Mouse (Mus musculus): Measurements from ENCODE around the gene Necap2. TPM values are rescaled to one million over a fixed set of nuclear protein-coding genes. Genes with fewer than 3 reads are reported as not detected.

Gene Necap2
- polyA plus RNA-seq, 1 experiment, result 58.5 TPM

DNA sequence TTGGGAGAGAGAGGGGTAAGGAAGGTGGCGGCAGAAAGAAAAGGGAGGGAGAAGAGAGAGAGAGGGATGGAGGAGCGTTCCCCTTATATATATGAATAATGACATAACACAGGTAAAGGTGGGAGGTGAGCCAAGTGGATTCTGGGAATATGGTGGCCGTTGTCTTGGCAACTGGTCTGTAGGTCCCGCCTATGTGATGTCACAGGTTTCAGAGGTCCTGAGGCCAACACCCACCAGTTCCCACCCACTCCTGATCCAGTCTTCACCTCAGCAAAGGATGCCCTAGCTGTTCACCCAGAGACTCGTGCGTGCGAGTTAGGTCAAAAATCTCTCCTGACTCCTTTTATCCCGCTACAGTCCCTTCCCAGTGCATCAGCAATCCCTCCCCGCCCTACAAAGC, 23.1 kb upstream of the Necap2 start:
- DNase-seq (ENCODE audit: low read depth), result no peak
- TF ChIP-seq POLR2A (IDR thresholded peaks at IDR 0.05; ENCODE audit: borderline replicate concordance, extremely low read depth, insufficient read depth, insufficient read length, poor library complexity, severe bottlenecking) (no peak), CTCF (IDR thresholded peaks at IDR 0.05; ENCODE audit: borderline replicate concordance, extremely low read depth, insufficient read depth, insufficient read length) (no peak)

DNA sequence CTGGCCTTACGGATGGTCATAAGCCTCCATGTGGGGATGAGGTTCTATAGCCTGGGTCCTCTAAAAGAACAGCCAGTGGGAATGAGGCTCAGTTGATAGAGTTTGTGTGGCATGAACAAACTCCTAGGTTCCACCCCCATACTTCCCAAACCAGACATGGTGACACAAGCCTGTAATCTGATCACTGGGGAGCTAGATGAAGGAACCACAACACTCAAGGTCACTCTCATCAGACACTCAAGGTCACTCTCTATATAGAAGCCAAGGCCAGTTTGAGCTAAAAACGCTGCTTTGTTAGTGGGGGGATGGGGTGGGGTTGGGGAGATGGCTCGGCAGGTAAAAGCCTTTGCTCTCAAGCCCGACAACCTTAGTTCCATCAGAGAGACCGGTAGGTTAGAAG, 21.8 kb upstream of the Necap2 start:
- TF ChIP-seq POLR2A (IDR thresholded peaks at IDR 0.05; ENCODE audit: borderline replicate concordance, extremely low read depth, insufficient read depth, insufficient read length, poor library complexity, severe bottlenecking), result no peak
- no peak for TF ChIP-seq CTCF (IDR thresholded peaks at IDR 0.05; ENCODE audit: borderline replicate concordance, extremely low read depth, insufficient read depth, insufficient read length)
- no peak for DNase-seq (ENCODE audit: low read depth)

DNA sequence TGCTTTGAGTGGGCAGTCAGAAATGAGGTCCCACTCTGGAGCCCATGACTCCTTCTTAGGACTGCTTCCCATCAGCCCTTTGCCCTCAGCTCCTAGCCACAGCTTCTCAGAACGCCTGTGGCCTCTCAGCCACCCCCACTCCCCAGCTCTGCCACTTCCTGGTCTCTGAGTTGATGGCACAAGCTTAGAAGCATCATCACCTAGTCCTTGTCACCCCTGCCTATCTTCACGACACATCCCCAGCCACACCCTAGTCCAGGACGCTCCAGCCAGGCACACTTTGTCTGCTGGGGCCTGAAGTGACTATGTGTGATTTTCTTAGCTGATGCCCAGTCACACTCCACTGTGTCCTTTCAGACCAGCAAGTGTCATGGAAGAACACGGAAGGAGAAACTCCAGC, 20.8 kb upstream of the Necap2 start:
- DNase-seq (ENCODE audit: low read depth), result no peak
- TF ChIP-seq CTCF (IDR thresholded peaks at IDR 0.05; ENCODE audit: borderline replicate concordance, extremely low read depth, insufficient read depth, insufficient read length), result no peak
- no peak for TF ChIP-seq POLR2A (IDR thresholded peaks at IDR 0.05; ENCODE audit: borderline replicate concordance, extremely low read depth, insufficient read depth, insufficient read length, poor library complexity, severe bottlenecking)

DNA sequence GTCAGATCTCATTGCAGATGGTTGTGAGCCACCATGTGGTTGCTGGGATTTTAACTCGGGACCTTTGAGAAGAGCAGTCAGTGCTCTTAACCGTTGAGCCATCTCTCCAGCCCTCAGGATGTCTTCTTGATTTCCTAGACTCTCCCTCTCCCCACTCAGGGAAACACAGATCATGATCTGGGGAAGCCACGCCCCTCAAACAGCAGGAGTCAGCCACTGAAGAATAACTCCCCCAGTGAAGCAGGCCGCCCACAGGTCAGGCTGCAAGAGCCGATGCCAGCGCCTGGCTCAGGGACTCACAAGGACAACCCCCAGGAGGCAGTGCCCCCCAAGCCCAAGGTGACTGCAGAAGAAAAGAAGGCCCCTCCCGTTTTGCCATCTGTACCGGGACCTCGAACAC, 18.6 kb upstream of the Necap2 start:
- TF ChIP-seq CTCF (IDR thresholded peaks at IDR 0.05; ENCODE audit: borderline replicate concordance, extremely low read depth, insufficient read depth, insufficient read length) (no peak), POLR2A (IDR thresholded peaks at IDR 0.05; ENCODE audit: borderline replicate concordance, extremely low read depth, insufficient read depth, insufficient read length, poor library complexity, severe bottlenecking) (no peak)
- DNase-seq (ENCODE audit: low read depth), result no peak

DNA sequence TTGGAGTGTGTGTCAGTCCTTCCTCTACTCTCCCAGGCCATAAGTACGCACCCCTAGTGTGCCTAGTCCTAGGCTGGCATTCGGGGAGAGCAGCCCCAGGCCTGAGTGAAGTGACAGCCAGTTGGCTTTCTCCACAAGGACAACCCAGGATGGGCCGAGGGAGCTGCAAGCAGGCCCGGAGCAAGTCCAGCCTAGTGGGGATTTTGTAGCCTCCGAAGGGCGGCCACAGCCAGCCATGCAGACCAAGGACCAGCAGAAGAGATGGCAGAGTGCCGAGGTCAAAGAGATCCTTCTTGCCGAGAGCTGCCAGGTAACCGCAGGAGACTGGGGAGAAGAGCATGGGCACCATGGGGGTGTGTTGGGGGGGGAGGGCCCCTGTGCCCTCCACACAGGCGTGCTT, 16.9 kb upstream of the Necap2 start:
- TF ChIP-seq POLR2A (IDR thresholded peaks at IDR 0.05; ENCODE audit: borderline replicate concordance, extremely low read depth, insufficient read depth, insufficient read length, poor library complexity, severe bottlenecking), result no peak
- TF ChIP-seq CTCF (IDR thresholded peaks at IDR 0.05; ENCODE audit: borderline replicate concordance, extremely low read depth, insufficient read depth, insufficient read length), result no peak
- DNase-seq (ENCODE audit: low read depth), result no peak

DNA sequence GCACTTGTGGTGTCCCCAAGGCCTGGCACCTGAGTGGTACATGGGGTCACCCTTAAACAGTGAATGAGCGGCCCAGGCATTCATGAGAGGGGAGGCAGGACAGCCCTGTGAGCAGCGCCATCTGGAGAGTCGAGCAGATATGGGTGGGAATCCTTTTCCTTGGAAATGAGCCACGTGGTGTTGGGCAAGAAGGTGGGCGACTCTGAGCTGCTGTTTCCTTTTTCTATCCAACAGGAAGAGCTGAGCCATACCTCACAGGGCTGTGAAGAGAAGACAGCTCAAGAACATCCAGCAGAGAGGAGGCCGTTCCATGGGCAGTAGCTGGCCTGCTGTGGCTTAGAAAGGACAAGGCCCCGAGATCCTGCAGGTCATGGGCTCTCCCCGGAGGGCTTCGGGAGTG, 10.6 kb upstream of the Necap2 start:
- TF ChIP-seq POLR2A (IDR thresholded peaks at IDR 0.05; ENCODE audit: borderline replicate concordance, extremely low read depth, insufficient read depth, insufficient read length, poor library complexity, severe bottlenecking) (no peak), CTCF (IDR thresholded peaks at IDR 0.05; ENCODE audit: borderline replicate concordance, extremely low read depth, insufficient read depth, insufficient read length) (no peak)
- DNase-seq (ENCODE audit: low read depth), result no peak

DNA sequence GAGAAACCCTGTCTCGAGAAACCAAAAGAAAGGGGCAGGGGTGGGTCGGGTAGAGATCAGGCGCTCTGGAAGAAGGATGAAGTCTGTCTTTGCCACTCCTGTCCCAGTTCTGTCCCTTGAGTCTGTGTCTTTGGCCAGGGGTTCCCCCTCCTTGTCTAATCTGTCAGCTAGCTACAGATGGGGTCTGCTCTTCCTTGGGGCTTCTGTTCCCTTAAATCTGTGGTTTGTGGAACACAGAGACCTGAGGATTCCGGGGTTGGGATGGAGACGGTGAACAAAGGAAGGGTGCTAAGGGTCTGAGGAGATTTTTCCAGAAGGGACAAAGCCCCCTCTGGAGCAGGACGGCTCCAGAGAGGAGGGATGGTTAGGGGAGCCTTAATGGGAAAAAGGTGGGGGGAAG, 9.9 kb upstream of the Necap2 start, which contains the start of gene Spata21:
Gene Spata21 (plus strand): TSS at position 301 of the 400 bp plus-strand sequence.
- no peak for TF ChIP-seq CTCF (IDR thresholded peaks at IDR 0.05; ENCODE audit: borderline replicate concordance, extremely low read depth, insufficient read depth, insufficient read length)
- TF ChIP-seq POLR2A (IDR thresholded peaks at IDR 0.05; ENCODE audit: borderline replicate concordance, extremely low read depth, insufficient read depth, insufficient read length, poor library complexity, severe bottlenecking), result no peak
- DNase-seq (ENCODE audit: low read depth), result no peak

DNA sequence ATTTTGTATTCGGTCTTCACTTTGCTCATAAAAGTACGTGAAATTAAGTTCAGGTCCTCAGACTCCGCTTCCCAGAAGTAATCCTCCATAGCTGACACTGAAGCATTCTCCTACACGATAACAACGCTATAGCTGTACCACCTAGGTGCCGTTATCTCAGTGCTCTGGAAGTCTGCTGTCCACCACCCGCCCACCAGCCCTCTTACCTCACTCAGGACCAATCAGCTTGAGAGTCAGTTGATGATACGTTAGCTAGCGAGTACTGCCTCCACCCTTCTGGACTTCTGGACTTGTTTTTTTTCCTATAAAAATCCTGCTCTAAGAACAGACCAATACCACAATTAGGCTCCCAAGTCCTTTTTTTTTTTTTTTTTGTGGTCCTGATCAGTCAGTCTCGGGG, 8.7 kb upstream of the Necap2 start:
- TF ChIP-seq CTCF (IDR thresholded peaks at IDR 0.05; ENCODE audit: borderline replicate concordance, extremely low read depth, insufficient read depth, insufficient read length) (no peak), POLR2A (IDR thresholded peaks at IDR 0.05; ENCODE audit: borderline replicate concordance, extremely low read depth, insufficient read depth, insufficient read length, poor library complexity, severe bottlenecking) (no peak)
- DNase-seq (ENCODE audit: low read depth), result no peak

DNA sequence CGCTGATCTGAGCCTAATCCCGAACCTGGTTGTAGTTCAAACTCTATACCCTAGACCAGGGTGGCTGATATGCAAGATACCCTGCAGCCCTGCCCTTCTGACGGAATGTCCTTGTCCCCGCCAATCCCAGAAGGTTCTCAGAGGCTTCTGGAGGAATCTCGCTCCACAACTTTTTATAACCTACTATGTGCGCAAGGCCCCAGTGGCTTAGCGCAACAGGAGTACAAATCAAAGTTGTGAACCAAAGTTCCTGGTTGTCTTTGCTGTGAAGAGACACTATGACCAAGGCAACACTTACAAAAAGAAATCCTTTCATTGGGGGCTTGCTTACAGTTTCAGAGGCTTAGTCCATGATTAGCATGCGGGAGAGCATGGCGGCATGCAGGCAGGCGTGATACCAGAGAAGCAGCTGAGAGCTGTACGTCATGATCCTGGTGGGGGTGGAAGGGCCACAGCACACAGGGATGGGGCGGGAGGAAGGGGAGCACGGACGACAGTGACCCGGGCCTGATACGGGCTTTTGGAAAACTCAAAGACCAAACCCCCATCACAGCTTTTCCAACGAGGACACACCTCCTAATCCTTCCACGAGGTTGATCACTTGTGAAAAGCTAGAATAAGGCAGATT, 467 bp upstream of the Necap2 start:
- no peak for DNase-seq (ENCODE audit: low read depth)
- TF ChIP-seq CTCF (IDR thresholded peaks at IDR 0.05; ENCODE audit: borderline replicate concordance, extremely low read depth, insufficient read depth, insufficient read length) (no peak), POLR2A (IDR thresholded peaks at IDR 0.05; ENCODE audit: borderline replicate concordance, extremely low read depth, insufficient read depth, insufficient read length, poor library complexity, severe bottlenecking) (no peak)

DNA sequence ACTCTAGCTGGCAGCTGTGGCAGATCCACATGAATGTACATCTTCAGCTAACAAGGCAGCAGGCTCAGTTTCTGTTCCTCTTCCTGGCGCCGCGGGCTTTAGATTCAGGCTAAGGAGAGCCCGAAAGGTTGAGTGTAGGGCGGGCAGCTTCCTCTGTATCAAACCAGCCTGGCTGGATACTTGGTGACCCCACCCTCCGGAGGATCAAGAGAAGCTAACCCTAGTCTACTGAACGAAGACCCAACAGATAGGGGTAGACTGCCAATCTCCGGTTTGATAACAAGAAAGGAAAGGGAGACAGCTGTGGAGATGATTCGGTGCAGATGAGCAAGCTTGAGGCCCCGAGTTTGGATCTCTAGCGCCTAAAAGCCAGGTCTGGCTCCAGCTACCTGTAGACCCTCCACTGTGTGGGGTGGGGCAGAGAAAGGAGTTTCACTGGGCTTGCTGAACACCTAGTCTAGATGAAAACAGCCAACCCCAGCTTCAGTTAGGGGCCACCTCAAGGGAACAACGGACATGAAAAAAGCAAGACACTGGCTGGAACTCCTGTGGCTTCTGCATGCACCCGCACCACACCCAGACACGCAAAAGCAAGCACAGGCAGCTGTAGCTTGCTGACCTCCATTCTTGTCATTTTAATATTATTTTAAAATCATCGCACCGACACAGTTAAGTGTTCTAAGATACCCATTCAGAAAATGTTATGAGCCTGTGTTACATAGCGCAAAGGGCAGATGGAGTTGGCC, 1.2 kb downstream of the Necap2 start:
- TF ChIP-seq POLR2A (IDR thresholded peaks at IDR 0.05; ENCODE audit: borderline replicate concordance, extremely low read depth, insufficient read depth, insufficient read length, poor library complexity, severe bottlenecking), result no peak
- TF ChIP-seq CTCF (IDR thresholded peaks at IDR 0.05; ENCODE audit: borderline replicate concordance, extremely low read depth, insufficient read depth, insufficient read length), result no peak

DNA sequence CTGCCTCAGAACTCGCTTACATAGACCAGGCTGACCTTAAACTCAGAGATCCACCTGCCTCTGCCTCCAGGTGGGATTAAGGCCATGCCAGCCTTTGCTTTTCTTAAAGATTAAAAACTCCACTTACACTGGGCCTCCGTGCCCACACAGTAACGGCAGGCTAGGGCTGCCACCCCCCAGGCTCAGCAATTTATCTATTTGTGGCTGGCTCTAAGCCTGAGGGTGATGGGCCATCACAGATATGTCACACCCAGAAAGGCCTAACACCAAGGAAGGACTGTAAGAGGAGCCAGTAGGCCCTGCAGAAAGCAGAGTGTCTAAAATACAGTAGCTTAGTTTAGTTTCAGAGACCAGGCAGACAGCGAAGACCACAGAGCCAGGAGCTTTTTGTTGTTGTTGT, 4.0 kb downstream of the Necap2 start:
- TF ChIP-seq POLR2A (IDR thresholded peaks at IDR 0.05; ENCODE audit: borderline replicate concordance, extremely low read depth, insufficient read depth, insufficient read length, poor library complexity, severe bottlenecking) (no peak), CTCF (IDR thresholded peaks at IDR 0.05; ENCODE audit: borderline replicate concordance, extremely low read depth, insufficient read depth, insufficient read length) (no peak)
- DNase-seq (ENCODE audit: low read depth), result no peak

More for the DNA sequence above, 1.2 kb downstream of the Necap2 start:
- DNase-seq (ENCODE audit: low read depth), result no peak

DNA sequence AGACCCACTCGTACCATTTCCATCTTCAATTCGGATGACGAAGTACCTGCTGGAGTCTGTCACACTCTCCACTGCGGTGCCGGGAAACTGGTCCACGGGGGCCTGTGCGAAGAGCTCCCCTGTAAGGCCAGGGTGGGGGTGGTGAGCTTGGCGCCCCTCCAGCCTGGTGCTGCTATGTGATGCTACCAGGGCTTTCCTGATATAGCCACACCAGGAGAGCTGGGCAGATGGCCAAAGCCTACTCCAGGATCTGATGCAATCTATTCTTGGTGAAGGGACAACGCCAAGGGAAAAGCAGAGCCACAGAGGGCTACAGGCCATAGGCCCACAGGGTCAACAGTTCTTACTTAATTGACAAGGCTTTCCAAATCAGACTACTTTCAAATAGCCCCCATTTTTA, 4.5 kb downstream of the Necap2 start:
- DNase-seq (ENCODE audit: low read depth), result no peak
- TF ChIP-seq CTCF (IDR thresholded peaks at IDR 0.05; ENCODE audit: borderline replicate concordance, extremely low read depth, insufficient read depth, insufficient read length) (no peak), POLR2A (IDR thresholded peaks at IDR 0.05; ENCODE audit: borderline replicate concordance, extremely low read depth, insufficient read depth, insufficient read length, poor library complexity, severe bottlenecking) (no peak)
